Mouse (Mus musculus): Measurements from ENCODE around the gene Krt26. TPM values are rescaled to one million over a fixed set of nuclear protein-coding genes. Genes with fewer than 3 reads are reported as not detected.

Gene Krt26
- not detected for polyA plus RNA-seq (2012; fragmentation: generic; extraction: Trizol)

DNA sequence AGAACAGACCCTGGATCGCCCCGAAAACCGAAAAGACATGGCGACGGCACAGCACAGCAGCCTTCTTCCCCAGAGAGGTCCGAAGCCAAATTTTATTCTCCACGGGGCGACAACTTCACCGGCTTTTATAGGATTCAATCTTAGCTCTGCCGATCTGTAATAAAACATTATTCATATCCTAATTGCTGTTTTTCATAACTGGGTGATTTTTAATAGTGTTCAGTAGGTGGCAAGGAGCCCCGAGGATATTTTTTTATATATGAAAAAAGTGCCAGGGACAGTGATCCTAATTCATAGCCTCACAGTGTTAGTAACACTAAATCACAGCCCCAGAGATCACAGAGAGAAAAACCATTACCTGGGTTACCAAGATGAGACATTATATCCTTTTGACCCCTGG, at the start of gene Krt26:
Gene Krt26, minus strand, starts transcription at position 101 of the 400 bp plus-strand sequence.
- Histone ChIP-seq H3K36me3 (ENCODE audit: control insufficient read depth, insufficient read depth) (no peaks in the 10 kb centered on the region), H3ac (ENCODE audit: control insufficient read depth, insufficient read length) (no peak within 1 kb of the TSS), H3K27me3 (ENCODE audit: control insufficient read depth, insufficient read depth, insufficient read length) (peaks cover 37% of the 10 kb centered on the region), H3K79me2 (ENCODE audit: control insufficient read depth, insufficient read depth) (no peaks in the 10 kb centered on the region), H3K4me2 (ENCODE audit: low read depth) (no peak within 1 kb of the TSS), H3K4me3 (no peak within 1 kb of the TSS)
- TF ChIP-seq MYOG (IDR thresholded peaks at IDR 0.05; ENCODE audit: control insufficient read depth in 1 of 3, insufficient read depth in 1 of 3, insufficient read length in 2 of 3, low read depth in 2 of 3) = no peak
- no peak for TF ChIP-seq POLR2AphosphoS2 (IDR thresholded peaks at IDR 0.05; ENCODE audit: insufficient read length, low read depth)
- no peak for TF ChIP-seq CEBPB (IDR thresholded peaks at IDR 0.05; ENCODE audit: insufficient read depth, poor library complexity, severe bottlenecking)
- no peak for TF ChIP-seq MAX (IDR thresholded peaks at IDR 0.05; ENCODE audit: low read depth)
- no peak for TF ChIP-seq POLR2A (IDR thresholded peaks at IDR 0.05; ENCODE audit: insufficient read length, low read depth)
- TF ChIP-seq REST (IDR thresholded peaks at IDR 0.05; ENCODE audit: insufficient read depth, insufficient read length) = no peak
- TF ChIP-seq MYOD1 (IDR thresholded peaks at IDR 0.05; ENCODE audit: control insufficient read depth in 1 of 3, insufficient read length in 2 of 3, low read depth in 2 of 3) = no peak
- no peak for TF ChIP-seq SRF (IDR thresholded peaks at IDR 0.05; ENCODE audit: control insufficient read depth, insufficient read length, low read depth)
- no peak for TF ChIP-seq E2F4 (IDR thresholded peaks at IDR 0.05; ENCODE audit: insufficient read depth)
- TF ChIP-seq TCF3 (IDR thresholded peaks at IDR 0.05; ENCODE audit: insufficient read length, low read depth) = no peak

DNA sequence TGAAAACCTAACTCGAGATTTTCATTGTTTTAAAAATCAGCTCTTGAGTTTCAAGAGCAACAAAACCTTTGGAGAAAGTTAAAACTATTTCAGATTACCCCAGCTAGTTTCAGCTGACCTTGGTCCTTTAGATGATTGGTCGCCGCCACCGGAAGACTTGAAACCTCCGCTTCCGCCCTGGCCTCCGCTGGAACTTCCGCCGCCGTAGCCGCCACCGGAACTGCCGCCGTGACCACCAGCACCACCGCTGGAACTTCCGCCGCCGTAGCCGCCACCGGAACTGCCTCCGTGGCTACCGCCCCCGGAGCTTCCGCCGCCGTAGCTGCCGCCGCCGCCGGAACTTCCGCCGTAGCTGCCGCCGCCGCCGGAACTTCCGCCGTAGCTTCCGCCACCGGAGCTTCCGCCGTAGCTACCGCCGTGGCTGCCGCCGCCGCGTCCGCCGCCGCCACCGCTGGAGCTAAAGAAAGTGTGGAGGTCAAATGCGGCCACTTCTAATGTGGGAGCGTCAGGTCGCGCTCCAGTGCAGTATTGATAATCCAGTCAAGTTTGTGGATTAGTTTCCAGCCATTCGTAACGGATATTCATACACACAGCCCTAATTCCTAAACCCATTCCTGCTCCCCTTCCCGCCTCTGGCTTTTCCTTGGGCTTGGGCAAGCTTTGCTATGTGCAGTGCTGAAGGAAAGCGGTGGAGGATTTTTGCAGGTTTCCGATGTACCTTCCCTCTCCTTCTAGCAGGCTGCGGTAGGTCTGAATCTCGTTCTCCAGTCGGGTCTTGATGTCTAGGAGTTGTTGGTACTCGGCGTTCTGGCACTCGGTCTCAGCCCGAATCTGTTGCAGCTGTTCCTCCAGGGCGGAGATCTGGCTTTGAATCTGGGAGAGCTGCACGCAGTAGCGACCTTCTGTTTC, 48.3 kb upstream of the Krt26 start:
- Histone ChIP-seq H3K4me3 (peak overlapping the region; percentile 48), H3K4me2 (ENCODE audit: low read depth) (peak overlapping the region; percentile 83), H3ac (ENCODE audit: control insufficient read depth, insufficient read length) (peak overlapping the region; percentile 54), H3K27me3 (ENCODE audit: control insufficient read depth, insufficient read depth, insufficient read length) (no peaks in the 10 kb centered on the region), H3K79me2 (ENCODE audit: control insufficient read depth, insufficient read depth) (no peaks in the 10 kb centered on the region), H3K36me3 (ENCODE audit: control insufficient read depth, insufficient read depth) (no peaks in the 10 kb centered on the region)
- no peak for TF ChIP-seq USF1 (IDR thresholded peaks at IDR 0.05; ENCODE audit: low read depth)
- no peak for TF ChIP-seq E2F4 (IDR thresholded peaks at IDR 0.05; ENCODE audit: insufficient read depth)
- TF ChIP-seq TCF12 (IDR thresholded peaks at IDR 0.05; ENCODE audit: insufficient read depth, poor library complexity, severe bottlenecking) = no peak
- TF ChIP-seq MYOG (IDR thresholded peaks at IDR 0.05; ENCODE audit: control insufficient read depth in 1 of 3, insufficient read depth in 1 of 3, insufficient read length in 2 of 3, low read depth in 2 of 3) = peak; percentile 20 to 71 (median 71)
- TF ChIP-seq POLR2A (IDR thresholded peaks at IDR 0.05; ENCODE audit: insufficient read length, low read depth) = peak; percentile 65
- TF ChIP-seq MYOD1 (IDR thresholded peaks at IDR 0.05; ENCODE audit: control insufficient read depth in 1 of 3, insufficient read length in 2 of 3, low read depth in 2 of 3) = peak in 2 of 3 experiments; percentile 63 to 64
- TF ChIP-seq POLR2AphosphoS2 (IDR thresholded peaks at IDR 0.05; ENCODE audit: insufficient read length, low read depth) = peak; percentile 55
- no peak for TF ChIP-seq SRF (IDR thresholded peaks at IDR 0.05; ENCODE audit: control insufficient read depth, insufficient read length, low read depth)
- TF ChIP-seq TCF3 (IDR thresholded peaks at IDR 0.05; ENCODE audit: insufficient read length, low read depth) = no peak
- no peak for TF ChIP-seq MAX (IDR thresholded peaks at IDR 0.05; ENCODE audit: low read depth)
- no peak for TF ChIP-seq REST (IDR thresholded peaks at IDR 0.05; ENCODE audit: insufficient read depth, insufficient read length)
- no peak for TF ChIP-seq CEBPB (IDR thresholded peaks at IDR 0.05; ENCODE audit: insufficient read depth, poor library complexity, severe bottlenecking)

DNA sequence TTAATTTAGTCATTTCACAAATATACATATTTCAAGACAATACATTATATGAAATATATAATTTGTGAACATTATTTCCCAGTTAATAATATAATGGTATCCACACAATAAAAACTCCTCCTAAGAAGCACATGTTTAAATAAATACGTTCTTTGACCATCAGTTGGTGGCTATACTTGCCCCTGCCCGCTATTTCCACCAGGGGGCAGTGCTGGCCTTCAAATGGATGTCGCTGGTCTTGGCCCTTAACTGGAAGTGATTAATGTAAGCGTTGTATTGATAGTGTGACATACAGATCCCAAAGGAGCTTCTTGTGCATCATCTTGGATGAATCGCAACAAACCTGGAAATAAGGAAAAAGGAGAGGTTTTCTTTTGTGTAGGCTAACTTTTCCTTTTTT, 41.8 kb upstream of the Krt26 start:
- Histone ChIP-seq H3K4me2 (ENCODE audit: low read depth) (no peak overlapping the region), H3K79me2 (ENCODE audit: control insufficient read depth, insufficient read depth) (no peaks in the 10 kb centered on the region), H3K27me3 (ENCODE audit: control insufficient read depth, insufficient read depth, insufficient read length) (peaks cover 3% of the 10 kb centered on the region), H3K4me3 (no peak overlapping the region), H3K36me3 (ENCODE audit: control insufficient read depth, insufficient read depth) (no peaks in the 10 kb centered on the region), H3ac (ENCODE audit: control insufficient read depth, insufficient read length) (no peak overlapping the region)
- TF ChIP-seq USF1 (IDR thresholded peaks at IDR 0.05; ENCODE audit: low read depth) = no peak
- TF ChIP-seq MYOG (IDR thresholded peaks at IDR 0.05; ENCODE audit: control insufficient read depth in 1 of 3, insufficient read depth in 1 of 3, insufficient read length in 2 of 3, low read depth in 2 of 3) = no peak
- TF ChIP-seq TCF12 (IDR thresholded peaks at IDR 0.05; ENCODE audit: insufficient read depth, poor library complexity, severe bottlenecking) = no peak
- TF ChIP-seq E2F4 (IDR thresholded peaks at IDR 0.05; ENCODE audit: insufficient read depth) = no peak
- no peak for TF ChIP-seq POLR2AphosphoS2 (IDR thresholded peaks at IDR 0.05; ENCODE audit: insufficient read length, low read depth)

DNA sequence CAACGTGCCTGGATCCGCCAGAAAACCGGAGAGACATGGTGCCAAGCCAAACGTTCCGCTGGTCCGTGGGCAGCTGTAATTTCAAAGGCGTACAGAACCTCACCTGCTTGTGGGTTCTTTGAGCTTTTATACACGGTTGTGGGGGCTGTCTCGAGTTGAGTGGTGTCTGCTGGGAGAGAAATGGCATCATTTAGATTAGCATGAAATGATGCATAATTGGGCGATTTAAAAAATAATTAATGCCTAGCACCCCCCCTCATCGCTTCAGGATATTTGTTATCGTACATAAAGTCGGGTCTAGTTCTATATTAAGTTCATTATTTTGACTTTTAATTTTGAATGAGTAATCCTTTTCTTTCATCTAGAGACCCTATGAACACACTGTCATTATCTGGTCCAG, 37.0 kb upstream of the Krt26 start, which contains the start of gene Krt28:
Gene Krt28, minus strand, starts transcription at position 101 of the 400 bp plus-strand sequence.
- Histone ChIP-seq H3K79me2 (ENCODE audit: control insufficient read depth, insufficient read depth) (no peaks in the 10 kb centered on the region), H3K27me3 (ENCODE audit: control insufficient read depth, insufficient read depth, insufficient read length) (peaks cover 25% of the 10 kb centered on the region), H3ac (ENCODE audit: control insufficient read depth, insufficient read length) (no peak within 1 kb of the TSS), H3K4me3 (no peak within 1 kb of the TSS), H3K36me3 (ENCODE audit: control insufficient read depth, insufficient read depth) (no peaks in the 10 kb centered on the region), H3K4me2 (ENCODE audit: low read depth) (no peak within 1 kb of the TSS)
- TF ChIP-seq USF1 (IDR thresholded peaks at IDR 0.05; ENCODE audit: low read depth) (no peak), POLR2AphosphoS2 (IDR thresholded peaks at IDR 0.05; ENCODE audit: insufficient read length, low read depth) (no peak), MYOG (IDR thresholded peaks at IDR 0.05; ENCODE audit: control insufficient read depth in 1 of 3, insufficient read depth in 1 of 3, insufficient read length in 2 of 3, low read depth in 2 of 3) (no peak), REST (IDR thresholded peaks at IDR 0.05; ENCODE audit: insufficient read depth, insufficient read length) (no peak), TCF3 (IDR thresholded peaks at IDR 0.05; ENCODE audit: insufficient read length, low read depth) (no peak), TCF12 (IDR thresholded peaks at IDR 0.05; ENCODE audit: insufficient read depth, poor library complexity, severe bottlenecking) (no peak), MYOD1 (IDR thresholded peaks at IDR 0.05; ENCODE audit: control insufficient read depth in 1 of 3, insufficient read length in 2 of 3, low read depth in 2 of 3) (no peak), MAX (IDR thresholded peaks at IDR 0.05; ENCODE audit: low read depth) (no peak)
